Mouse (Mus musculus) heart, postnatal 25 days (tissue): ENCODE results near the gene Enpep. TPM values are rescaled to one million over a fixed set of nuclear protein-coding genes. Genes with fewer than 3 reads are reported as not detected.

Experiments used
- DNase-seq: peaks from one replicate; pipeline ENCODE4 v3.0.0; 2022; ENCODE audit warnings: low spot score
- intact Hi-C: fragments of 180-260 bp; cut with DNase I; formaldehyde crosslinking; loops from one replicate; pipeline ENCODE4 v1.15.1; 2025
- total RNA-seq, 2 experiments: library from RNA; stranded (reverse); gene quantifications; 2 replicates each; pipeline ENCODE4 v1.2.3; 2021

Enpep gene
- total RNA-seq, 2 experiments from 2014 or later: 6.6 to 8.0 TPM

DNA sequence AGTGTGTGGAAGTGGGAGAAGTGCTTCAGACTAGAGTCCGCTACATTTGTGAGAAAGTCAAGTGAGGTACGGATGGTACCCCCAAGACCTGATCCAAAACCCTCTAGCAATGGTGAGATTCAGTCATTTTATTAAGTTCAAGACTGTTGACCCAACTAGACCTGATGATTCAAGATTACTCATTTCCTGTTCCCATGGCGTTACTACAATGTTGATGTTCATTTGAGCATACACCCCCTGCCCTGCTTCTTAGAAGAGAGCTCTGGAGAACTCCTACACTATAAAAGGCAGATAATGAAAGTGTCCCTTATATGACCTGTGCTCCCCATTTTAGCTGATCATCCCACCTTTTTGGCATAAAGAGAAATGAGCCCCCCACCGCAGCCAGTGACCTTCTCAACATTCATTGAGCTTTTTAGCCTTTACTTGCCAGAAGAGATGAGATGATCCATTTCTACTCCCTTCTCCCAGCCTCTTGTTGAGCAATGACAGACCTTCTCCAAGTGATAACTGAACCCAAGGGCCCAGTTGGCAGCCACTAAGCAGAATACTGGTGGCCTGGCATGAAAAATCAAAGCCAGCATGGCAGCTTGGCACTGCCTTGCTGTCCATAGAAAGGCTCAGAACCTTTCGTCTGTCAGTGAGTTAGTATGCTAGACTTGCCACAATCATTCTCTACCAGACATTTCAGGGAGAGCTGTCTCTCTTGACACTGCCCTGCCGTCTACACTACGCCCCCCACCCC, 18.7 kb downstream of the Enpep start:
- DNase-seq: no peak
- intact Hi-C loops: no loop called here

DNA sequence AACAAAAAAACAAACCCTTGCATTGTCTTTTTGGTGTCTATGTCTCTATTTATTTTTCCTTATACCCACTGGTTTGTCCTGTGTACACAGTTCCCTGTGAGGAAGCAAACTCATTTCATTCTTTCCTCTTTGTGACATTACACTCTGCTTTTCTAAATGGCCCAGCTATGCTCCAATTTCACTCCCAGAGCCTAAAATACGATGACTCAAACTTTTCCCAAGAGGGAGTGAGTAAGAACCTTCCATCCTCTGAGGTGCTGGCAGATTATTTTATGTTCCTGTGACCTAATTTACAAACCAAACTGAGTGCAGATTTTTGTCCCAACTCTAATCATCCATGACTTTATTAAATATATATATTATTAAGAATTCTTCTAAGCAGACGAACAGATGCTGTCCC, 19.3 kb downstream of the Enpep start:
- intact Hi-C loops: no loop called here
- no peak for DNase-seq

- DNase-seq: no peak
- intact Hi-C loops: no loop called here
These were observed 20.0 kb downstream of the Enpep start for GRCm38 (mm10) chr3:129312511-129312910.

- intact Hi-C loops: no loop called here
- no peak for DNase-seq
These were observed 20.6 kb downstream of the Enpep start for GRCm38 (mm10) chr3:129311951-129312350.

GRCm38 (mm10) chr3:129309926-129310325, 22.6 kb downstream of the Enpep start:
- no peak for DNase-seq
- intact Hi-C loops: no loop called here

DNA sequence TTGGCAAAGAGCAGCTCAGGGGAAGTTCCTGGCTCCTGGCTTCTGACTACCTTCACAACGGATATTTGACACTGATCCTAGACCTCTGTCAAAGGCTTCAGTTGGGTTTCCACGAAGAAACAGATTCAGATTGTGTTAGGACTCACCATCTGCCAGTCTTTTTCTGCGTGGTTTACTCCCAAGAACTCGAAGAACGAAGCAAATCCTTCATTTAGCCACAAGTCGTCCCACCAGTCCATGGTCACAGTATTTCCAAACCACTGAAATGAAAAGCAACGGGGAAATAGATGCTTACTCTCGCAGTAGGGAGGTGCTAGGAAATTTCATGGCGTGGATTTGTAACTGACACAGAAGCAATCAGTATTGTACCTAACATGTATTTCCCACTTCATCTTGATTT, 23.6 kb downstream of the Enpep start:
- intact Hi-C loops: loop anchor here (1.0 kb wide), 1 partner anchor 113 kb away; no protein-coding TSS in a partner anchor
- DNase-seq: no peak

DNA sequence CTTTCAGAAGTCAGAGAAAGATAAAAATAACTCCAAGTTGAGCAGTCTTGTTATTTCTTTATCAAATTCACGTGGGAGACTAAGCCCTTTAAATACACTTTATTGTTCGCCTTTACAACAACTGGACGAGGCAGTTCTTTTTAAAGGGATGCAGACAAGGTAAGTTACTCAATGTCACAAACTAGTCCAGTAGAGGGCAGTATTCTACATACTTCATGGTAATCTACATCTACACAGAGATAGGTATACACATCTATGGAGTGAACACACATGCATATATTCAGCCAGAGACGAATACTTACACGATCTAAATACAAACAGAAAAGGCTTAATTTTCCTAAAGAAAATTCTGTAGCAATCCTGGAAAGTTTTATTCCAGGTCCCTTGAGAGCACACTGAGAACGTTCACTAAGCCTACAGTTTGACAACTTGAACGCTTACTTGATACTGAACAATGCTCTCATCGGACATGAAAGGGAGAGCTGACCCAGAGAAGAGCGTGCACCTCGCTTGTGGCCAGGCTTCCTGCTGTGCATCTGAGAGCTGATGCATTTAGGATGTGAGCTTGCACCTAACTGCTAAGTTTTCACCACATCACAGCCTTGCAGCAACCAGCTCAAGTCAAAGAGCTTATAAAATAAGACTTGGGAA, 24.3 kb downstream of the Enpep start:
- intact Hi-C loops: loop anchor here (1.0 kb wide), 1 partner anchor 114 kb away; no protein-coding TSS in a partner anchor
- DNase-seq: no peak

DNA sequence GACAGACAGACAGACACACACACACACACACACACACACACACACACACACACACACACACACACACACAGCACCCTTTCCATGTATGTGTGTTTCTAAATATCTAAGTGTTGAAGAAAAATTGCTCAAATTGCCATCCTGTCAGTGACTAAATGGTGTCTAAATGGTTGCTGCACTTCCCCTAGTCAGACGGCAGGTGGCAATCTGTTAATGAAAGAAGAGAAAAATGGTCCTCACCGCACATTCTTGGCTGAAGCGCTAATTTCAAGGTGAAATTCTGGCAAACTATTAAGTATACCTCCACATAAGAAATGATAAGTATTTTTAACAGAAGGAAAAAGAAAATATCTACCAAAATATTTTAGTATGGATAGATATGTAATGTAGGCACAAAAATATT, 28.6 kb downstream of the Enpep start:
- intact Hi-C loops: loop anchor here (1.0 to 5.0 kb wide), 3 partner anchors 118 to 383 kb away; partner anchors contain the start of gene Elovl6

GRCm38 (mm10) chr3:129299874-129300273, 32.6 kb downstream of the Enpep start:
- intact Hi-C loops: loop anchor here (5.0 to 10.0 kb wide), 2 partner anchors 232 to 955 kb away; partner anchors contain the start of gene Elovl6

More for the DNA sequence above, 28.6 kb downstream of the Enpep start:
- no peak for DNase-seq

GRCm38 (mm10) chr3:129298606-129299005, 33.9 kb downstream of the Enpep start:
- DNase-seq: no peak
- intact Hi-C loops: loop anchor here (10.0 kb wide), 1 partner anchor 954 kb away; no protein-coding TSS in a partner anchor

More at GRCm38 (mm10) chr3:129299874-129300273, 32.6 kb downstream of the Enpep start:
- DNase-seq: no peak

DNA sequence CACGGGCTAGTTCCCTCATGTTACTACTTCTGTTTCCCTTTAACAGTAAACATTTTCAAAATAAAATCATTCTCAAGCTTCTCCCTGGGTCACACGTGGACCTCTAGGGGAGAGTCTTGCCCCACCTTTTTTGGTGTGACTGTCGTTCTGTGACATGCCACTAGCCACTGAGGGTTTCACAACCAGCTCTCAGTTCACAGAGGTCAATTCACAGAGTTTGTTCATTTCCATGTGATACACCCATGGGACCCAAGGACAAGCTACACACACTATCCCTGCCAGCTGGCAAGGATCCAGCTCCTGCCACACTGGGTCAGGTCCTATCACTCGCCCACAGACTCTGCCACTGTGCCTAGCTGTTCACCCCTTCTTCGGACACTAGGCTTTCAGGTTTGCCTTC, 35.5 kb downstream of the Enpep start:
- intact Hi-C loops: loop anchor here (10.0 kb wide), 1 partner anchor 952 kb away; no protein-coding TSS in a partner anchor
- DNase-seq: no peak

GRCm38 (mm10) chr3:129295883-129296282, 36.6 kb downstream of the Enpep start:
- intact Hi-C loops: loop anchor here (10.0 kb wide), 1 partner anchor 951 kb away; no protein-coding TSS in a partner anchor

DNA sequence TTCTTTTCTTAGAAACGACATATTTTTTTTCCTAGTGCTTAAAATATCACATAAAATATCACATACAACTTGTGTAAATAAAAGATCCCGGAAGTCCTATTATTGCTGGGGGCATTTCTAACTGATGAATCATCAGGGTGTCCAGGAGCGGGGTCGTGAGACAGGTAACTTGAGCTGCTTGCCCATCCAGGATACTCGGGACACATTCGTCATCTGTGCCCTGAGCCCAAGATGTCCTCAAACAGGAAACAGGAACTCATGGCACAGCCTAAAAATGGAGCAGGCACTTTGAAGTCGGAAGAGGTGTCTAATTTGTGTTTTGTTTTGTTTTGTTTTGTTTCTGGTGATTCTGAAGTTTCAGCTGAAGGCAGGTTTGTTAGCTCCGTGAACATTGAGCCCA, 43.0 kb downstream of the Enpep start:
- DNase-seq: no peak
- intact Hi-C loops: no loop called here

More at GRCm38 (mm10) chr3:129295883-129296282, 36.6 kb downstream of the Enpep start:
- DNase-seq: no peak

DNA sequence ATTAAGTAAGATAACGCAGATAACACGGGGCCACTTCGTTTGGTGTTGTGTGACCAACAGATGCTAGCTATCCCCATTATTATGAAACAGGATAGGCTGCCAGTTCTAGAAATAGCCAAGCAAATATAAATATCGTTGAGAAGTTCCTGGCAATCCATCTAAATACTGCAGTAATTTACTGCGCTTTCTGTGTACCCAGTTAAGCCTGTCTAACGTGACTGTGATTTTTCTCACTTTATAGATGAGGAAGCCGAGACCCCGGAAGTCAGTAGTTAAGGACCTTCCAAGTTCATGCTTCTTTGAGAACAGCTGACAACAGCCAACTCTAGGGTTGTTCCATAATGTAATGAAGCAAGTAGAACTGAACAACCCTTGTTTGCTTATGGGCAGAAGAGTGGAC, 45.4 kb downstream of the Enpep start:
- DNase-seq: no peak
- intact Hi-C loops: no loop called here

DNA sequence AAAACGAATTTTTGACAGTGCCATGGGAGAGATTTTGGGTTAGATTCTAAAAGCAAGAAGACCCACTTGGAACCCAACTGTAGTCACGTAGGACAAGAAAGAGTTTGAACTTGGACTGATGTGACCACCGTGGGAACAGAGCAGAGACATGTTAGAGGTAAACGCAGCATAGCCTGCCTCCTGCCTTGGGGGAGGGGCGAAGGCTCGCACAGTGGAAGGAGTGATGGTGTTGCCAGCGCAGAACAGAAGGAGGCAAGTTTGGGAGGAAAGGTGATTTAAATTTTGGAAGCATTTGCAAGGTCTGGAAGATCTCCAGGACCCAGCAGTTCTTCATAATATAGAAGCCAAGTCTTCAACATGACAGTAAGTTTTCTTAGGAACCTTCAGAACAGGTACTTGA, 46.1 kb downstream of the Enpep start:
- intact Hi-C loops: no loop called here
- no peak for DNase-seq

GRCm38 (mm10) chr3:129284326-129284725, 48.2 kb downstream of the Enpep start:
- intact Hi-C loops: no loop called here
- no peak for DNase-seq

- intact Hi-C loops: no loop called here
- no peak for DNase-seq
These were observed 53.1 kb downstream of the Enpep start for GRCm38 (mm10) chr3:129279441-129279840.

- intact Hi-C loops: no loop called here
- no peak for DNase-seq
These were observed 59.2 kb downstream of the Enpep start for GRCm38 (mm10) chr3:129273156-129273831.

DNA sequence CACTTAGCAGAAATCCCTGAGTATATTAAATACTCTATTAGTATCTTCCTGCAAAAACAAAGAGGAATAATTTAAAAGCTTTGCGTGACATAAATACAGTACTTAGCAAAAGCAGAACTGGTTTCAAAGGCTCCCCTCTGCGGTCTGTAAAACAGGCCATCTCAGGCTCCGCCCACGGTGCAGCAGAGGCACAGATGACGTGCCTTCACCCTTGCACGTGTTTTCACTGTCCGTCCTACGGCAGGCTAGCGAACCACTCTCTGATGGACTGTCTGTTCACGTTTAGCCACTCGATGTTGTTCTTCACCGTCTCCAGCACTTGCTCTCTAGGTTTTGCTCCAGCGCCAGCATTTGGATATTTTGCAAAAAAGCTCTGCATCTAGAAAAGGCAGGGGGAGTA, 62.5 kb downstream of the Enpep start:
- no peak for DNase-seq
- intact Hi-C loops: no loop called here

DNA sequence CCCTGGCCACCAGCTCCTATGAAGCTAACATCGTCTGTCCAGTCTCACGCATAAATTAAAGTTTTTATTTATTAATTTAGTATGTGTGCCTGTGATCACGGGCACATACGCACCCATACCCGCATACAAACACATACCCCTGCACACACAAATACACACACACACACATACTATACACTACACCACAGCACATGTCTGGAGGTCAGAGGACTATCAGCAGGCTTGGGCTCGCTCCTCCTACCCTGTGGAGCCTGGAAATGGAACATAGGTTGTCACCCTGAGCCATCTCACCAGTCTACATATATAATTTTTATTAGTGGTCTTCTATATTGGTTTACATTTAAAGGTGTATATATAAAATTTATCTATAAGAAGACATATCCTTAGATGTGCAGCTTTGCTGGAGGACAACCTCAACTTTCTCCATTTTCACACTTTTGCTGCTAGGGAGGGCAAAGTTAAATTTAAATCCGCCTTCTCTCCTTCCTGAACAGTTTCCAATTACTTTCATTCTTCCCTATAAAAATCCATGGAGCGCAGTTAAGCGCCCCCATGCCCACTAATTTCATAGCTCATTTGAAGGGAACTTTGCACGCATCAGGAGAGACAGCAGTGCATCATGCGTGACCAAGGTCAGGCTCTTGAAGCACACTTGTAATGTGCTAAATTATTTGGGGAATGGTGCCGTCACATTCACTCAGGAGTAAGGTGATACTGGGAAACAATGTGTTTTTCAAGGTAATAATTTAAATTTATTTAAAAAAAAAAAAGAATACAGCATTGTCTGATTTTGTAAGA, 63.4 kb downstream of the Enpep start:
- intact Hi-C loops: no loop called here
- no peak for DNase-seq
